Mouse (Mus musculus) midbrain, postnatal 0 days (tissue): Measurements from ENCODE around the gene Kcnh2. TPM values are rescaled to one million over a fixed set of nuclear protein-coding genes. Genes with fewer than 3 reads are reported as not detected.
A peak's percentile ranks its signal among the peaks of the same experiment; 100 is the strongest.

Source experiments
- ATAC-seq: fragments of 200-750 bp; cut with Nextera tagmentation; 2 replicates; pipeline ENCODE4 v1.8.0; 2017; ENCODE audit warnings: moderate number of reproducible peaks, mild to moderate bottlenecking, moderate TSS enrichment, moderate library complexity; ENCODE audit not compliant: low FRiP score
- DNase-seq: peaks from one replicate; pipeline ENCODE4 v3.0.0-alpha.2; 2015; ENCODE audit warnings: low spot score
- H3K27ac ChIP-seq: fragments of 300-500 bp; sonication (generic); 2 replicates; pipeline ENCODE4 v1.5.1; 2014; ENCODE audit warnings: low read depth, mild to moderate bottlenecking, low read length, mixed read lengths
- H3K27me3 ChIP-seq: fragments of 300-500 bp; sonication (generic); 2 replicates; pipeline ENCODE4 v1.6.1; 2014; ENCODE audit warnings: low read length, control low read depth, mixed read lengths; ENCODE audit not compliant: insufficient read depth
- H3K36me3 ChIP-seq: fragments of 300-500 bp; sonication (generic); 2 replicates; pipeline ENCODE4 v1.6.1; 2014; ENCODE audit warnings: low read length, control low read depth, mixed read lengths; ENCODE audit not compliant: insufficient read depth
- H3K4me1 ChIP-seq: fragments of 300-500 bp; sonication (generic); 2 replicates; pipeline ENCODE4 v1.6.1; 2014; ENCODE audit warnings: mild to moderate bottlenecking, control low read depth, antibody characterized with exemption, low read length, mixed read lengths; ENCODE audit not compliant: insufficient read depth
- H3K4me2 ChIP-seq: fragments of 300-500 bp; sonication (generic); 2 replicates; pipeline ENCODE4 v1.6.1; 2014; ENCODE audit warnings: low read depth, mild to moderate bottlenecking, low read length, mixed read lengths; ENCODE audit not compliant: poor library complexity, severe bottlenecking
- H3K4me3 ChIP-seq: fragments of 300-500 bp; sonication (generic); 2 replicates; pipeline ENCODE4 v1.5.1; 2014; ENCODE audit warnings: low read depth, mild to moderate bottlenecking, low read length, moderate library complexity
- H3K9ac ChIP-seq: fragments of 300-500 bp; sonication (generic); replicated peaks from 2 replicates; pipeline ENCODE4 v1.6.1; 2014; ENCODE audit warnings: mild to moderate bottlenecking, low read length, moderate library complexity, mixed read lengths; ENCODE audit not compliant: poor library complexity, severe bottlenecking
- H3K9me3 ChIP-seq: fragments of 300-500 bp; sonication (generic); 2 replicates; pipeline ENCODE4 v1.6.1; 2016; ENCODE audit warnings: low read length, control low read depth
- CTCF ChIP-seq: IDR thresholded peaks from 2 replicates; pipeline ENCODE4 v1.5.1; 2016; ENCODE audit warnings: antibody characterized with exemption, mild to moderate bottlenecking
- WGBS: fragments of 180-500 bp; shearing (Covaris S2); extraction: QIAGEN DNeasy Blood & Tissue Kit; methylation state at CpG from one replicate; pipeline ENCODE4 v1.1.7; 2014; 5-methylcytosine and 5-hydroxymethylcytosine counted together
- polyA plus RNA-seq: library from polyadenylated mRNA; unstranded; fragments of >200 nt; fragmentation: Nextera tagmentation; extraction: Ambion mirVana; gene quantifications from 2 replicates; pipeline ENCODE4 v1.2.1, GENCODE M21; 2015
- total RNA-seq: library from RNA; depleted of rRNA; stranded (reverse); fragments of >200 nt; gene quantifications from 2 replicates; pipeline ENCODE4 v1.2.3, GENCODE M21; 2014

Kcnh2 gene
- total and polyA plus RNA-seq, 2 experiments from 2014 or later: 10.1 to 60.2 TPM

DNA sequence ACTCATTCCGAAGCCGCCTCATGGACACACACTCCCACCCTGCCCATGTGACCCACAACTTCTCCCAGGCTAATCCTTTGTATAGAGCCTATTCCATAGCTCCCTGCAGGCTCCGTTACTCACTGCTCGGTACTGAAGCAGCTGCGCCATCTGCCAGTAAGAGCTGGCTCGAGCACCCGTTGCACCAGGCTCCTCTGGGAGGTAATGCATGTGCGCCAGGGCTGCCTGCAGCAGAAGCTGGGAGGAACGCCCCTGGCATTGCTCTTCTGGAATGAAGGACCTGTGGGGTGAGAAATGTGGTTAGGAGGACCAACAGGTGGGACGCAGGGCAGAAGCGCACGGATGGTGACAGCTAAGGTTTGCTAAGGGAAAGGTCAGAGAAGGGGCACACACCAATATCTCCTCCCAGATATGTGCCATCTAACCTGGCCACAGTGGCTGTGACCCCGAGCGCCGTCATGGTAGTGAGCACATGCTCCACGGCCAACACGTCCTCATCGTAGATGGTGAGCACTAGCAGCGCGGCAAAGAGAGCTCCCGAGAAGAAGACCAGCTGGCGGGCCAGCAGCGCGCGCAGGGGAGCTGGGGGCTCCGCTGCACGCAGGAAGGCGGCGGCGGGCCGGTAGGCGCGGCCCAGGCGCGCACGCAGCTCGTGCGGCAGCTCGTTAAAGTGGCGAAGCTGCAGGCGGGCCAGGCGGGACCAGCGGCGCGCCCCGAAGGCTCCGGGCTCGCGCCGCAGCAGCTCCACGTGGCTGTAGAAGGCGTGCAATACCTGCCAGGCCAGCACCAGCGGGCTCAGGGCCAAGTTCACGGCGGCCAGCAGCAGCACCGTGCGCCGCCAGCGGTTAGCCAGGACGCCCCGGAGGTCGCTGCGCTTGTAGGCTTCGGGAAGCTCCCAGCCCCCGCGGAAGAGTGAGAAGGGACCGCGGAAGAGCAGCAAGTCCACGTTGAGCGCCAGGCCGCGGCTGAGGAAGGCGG, 36.1 kb upstream of the Kcnh2 start:
- ATAC-seq (peak; percentile 35), DNase-seq (peak; percentile 88)
- Histone ChIP-seq H3K36me3 (no peaks in the 10 kb centered on the region), H3K9me3 (no peaks in the 10 kb centered on the region), H3K9ac (peak overlapping the region; percentile 69), H3K4me1 (peaks cover 25% of the 10 kb centered on the region), H3K4me2 (peak overlapping the region; percentile 96), H3K27me3 (0 out of 2 replicates have a peak, but pooled peaks cover 7% of the 10 kb centered on the region), H3K27ac (0 out of 2 replicates have a peak overlapping the region, but pooled peaks have one; percentile 18), H3K4me3 (peak overlapping the region; percentile 51)
- TF ChIP-seq CTCF: peak; percentile 70
- under 1% methylated on average over 72 of the region's 73 CpGs for WGBS

GRCm38 (mm10) chr5:24385887-24386550, 34.6 kb upstream of the Kcnh2 start:
- Histone ChIP-seq H3K4me3 (no peak overlapping the region), H3K9me3 (no peaks in the 10 kb centered on the region), H3K27ac (no peak overlapping the region), H3K36me3 (no peaks in the 10 kb centered on the region), H3K9ac (no peak overlapping the region), H3K27me3 (0 out of 2 replicates have a peak, but pooled peaks cover 7% of the 10 kb centered on the region), H3K4me1 (peaks cover 25% of the 10 kb centered on the region), H3K4me2 (no peak overlapping the region)
- WGBS: 78% methylated on average over 10 of the region's 10 CpGs
- TF ChIP-seq CTCF: no peak
- ATAC-seq (no peak), DNase-seq (no peak)

GRCm38 (mm10) chr5:24385374-24385773, 34.0 kb upstream of the Kcnh2 start:
- H3K36me3 ChIP-seq: no peaks in the 10 kb centered on the region
- H3K9me3 ChIP-seq: no peaks in the 10 kb centered on the region
- H3K4me2 ChIP-seq: no peak overlapping the region
- no peak overlapping the region for H3K9ac ChIP-seq
- no peak for TF ChIP-seq CTCF
- 0 out of 2 replicates have a peak, but pooled peaks cover 7% of the 10 kb centered on the region for H3K27me3 ChIP-seq
- no peak overlapping the region for H3K4me3 ChIP-seq
- DNase-seq: no peak
- no peak overlapping the region for H3K27ac ChIP-seq
- 94% methylated on average over 5 of the region's 5 CpGs for WGBS
- ATAC-seq: no peak
- peaks cover 25% of the 10 kb centered on the region for H3K4me1 ChIP-seq

DNA sequence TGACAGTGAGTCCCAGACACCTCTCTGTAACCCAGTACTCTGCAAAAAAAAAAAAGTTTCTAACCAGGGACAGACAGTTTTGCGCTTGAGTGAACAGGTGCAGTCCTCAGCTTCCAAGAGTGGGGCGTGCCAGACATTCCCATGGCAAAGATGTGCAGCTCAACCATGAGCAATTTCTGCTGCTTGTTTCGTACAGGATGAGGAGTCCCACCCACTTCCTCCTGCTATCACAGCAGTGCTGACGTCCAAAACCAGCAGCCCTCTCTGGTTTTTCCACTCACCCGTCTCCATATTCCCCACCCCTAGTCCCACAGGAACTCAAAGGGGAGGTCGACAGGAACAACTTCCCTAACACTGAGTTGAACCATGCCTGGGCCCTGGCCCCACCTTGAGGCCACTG, 33.0 kb upstream of the Kcnh2 start:
- Histone ChIP-seq H3K4me1 (peaks cover 25% of the 10 kb centered on the region), H3K27ac (peak overlapping the region; percentile 84; the same call in 1 of the 2 replicates), H3K4me3 (peak overlapping the region; percentile 48; the same call in 1 of the 2 replicates), H3K36me3 (no peaks in the 10 kb centered on the region), H3K9me3 (no peaks in the 10 kb centered on the region), H3K27me3 (0 out of 2 replicates have a peak, but pooled peaks cover 4% of the 10 kb centered on the region), H3K9ac (no peak overlapping the region), H3K4me2 (peak overlapping the region; percentile 75)
- ATAC-seq: no peak
- no peak for TF ChIP-seq CTCF
- no peak for DNase-seq
- 74% methylated on average over 6 of the region's 6 CpGs for WGBS

- peak overlapping the region; percentile 84 for H3K27ac ChIP-seq
- peak overlapping the region; percentile 75 for H3K4me2 ChIP-seq
- peaks cover 25% of the 10 kb centered on the region for H3K4me1 ChIP-seq
- peak; percentile 79 for TF ChIP-seq CTCF
- no peaks in the 10 kb centered on the region for H3K9me3 ChIP-seq
- 0 out of 2 replicates have a peak, but pooled peaks cover 4% of the 10 kb centered on the region for H3K27me3 ChIP-seq
- H3K9ac ChIP-seq: peak overlapping the region; percentile 62
- peak; percentile 95 for DNase-seq
- H3K4me3 ChIP-seq: peak overlapping the region; percentile 48
- WGBS: 2% methylated on average over 34 of the region's 34 CpGs
- peak; percentile 86 for ATAC-seq
- 0 out of 2 replicates have a peak, but pooled peaks cover 2% of the 10 kb centered on the region for H3K36me3 ChIP-seq
Measured at GRCm38 (mm10) chr5:24383026-24383859, 31.8 kb upstream of the Kcnh2 start.
